Mouse (Mus musculus): ENCODE measurements at regions not wholly inside any gene's neighbourhood (a gene's known extent, or its start where the extent isn't known, plus 50 kb on each side); places are given as distances from the start of the nearest gene placed in this dataset.

DNA sequence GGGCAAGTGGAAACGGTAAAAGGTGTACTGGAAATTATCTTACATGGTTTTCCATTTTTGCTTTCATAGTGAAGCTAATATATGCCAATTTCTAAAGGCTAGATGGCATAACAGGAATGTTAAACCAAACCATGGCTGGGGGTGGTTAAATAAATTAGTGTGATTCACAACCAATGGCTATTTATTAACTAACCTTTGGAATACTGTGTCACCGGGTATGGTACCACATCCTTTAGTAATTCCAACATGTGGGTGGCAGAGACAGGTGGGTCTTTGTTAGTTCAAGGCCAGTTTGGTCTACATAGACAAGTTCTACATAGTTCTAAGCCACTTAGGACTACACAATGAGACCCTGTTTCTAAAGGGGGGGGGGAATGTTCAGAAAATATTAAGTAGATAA lies 179.8 kb upstream of the Plxnc1 start:
- Histone ChIP-seq H3K9me3 (no peaks in the 10 kb centered on the region), H3K27me3 (no peaks in the 10 kb centered on the region), H3K9ac (replicated peaks) (no peak overlapping the region), H3K4me2 (no peak overlapping the region), H3K4me3 (replicated peaks) (no peak overlapping the region), H3K27ac (no peak overlapping the region), H3K36me3 (no peaks in the 10 kb centered on the region), H3K4me1 (replicated peaks) (no peaks in the 10 kb centered on the region)
- 94% methylated on average over 2 of the region's 2 CpGs for WGBS
- no peak for ATAC-seq (ENCODE audit: insufficient number of reproducible peaks, insufficient read depth, low FRiP score, low TSS enrichment, low read depth)

DNA sequence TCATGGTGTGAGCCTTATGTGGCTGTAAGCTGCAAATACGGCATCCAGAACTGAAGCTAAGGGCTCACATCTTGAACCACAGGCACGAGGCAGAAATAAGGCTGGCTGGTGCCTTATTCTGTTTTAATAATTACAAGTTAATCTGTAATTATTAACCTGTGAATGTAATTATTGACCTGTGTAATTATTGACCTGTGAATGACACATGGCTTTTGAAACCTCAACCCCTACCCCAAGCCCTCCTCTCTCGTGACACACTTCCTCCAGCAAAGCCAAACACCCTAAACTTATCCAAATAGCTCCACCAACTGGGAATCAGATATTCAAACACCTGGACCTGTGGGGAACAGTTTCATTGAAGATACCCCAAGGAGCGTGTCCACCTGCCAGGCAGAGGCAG lies 175.4 kb upstream of the Plxnc1 start:
- Histone ChIP-seq H3K4me2 (no peak overlapping the region), H3K9me3 (no peaks in the 10 kb centered on the region), H3K4me3 (replicated peaks) (no peak overlapping the region), H3K4me1 (replicated peaks) (peaks cover 25% of the 10 kb centered on the region), H3K27ac (no peak overlapping the region), H3K36me3 (no peaks in the 10 kb centered on the region), H3K9ac (replicated peaks) (no peak overlapping the region), H3K27me3 (no peaks in the 10 kb centered on the region; the same call in 1 of the 2 replicates)
- ATAC-seq (ENCODE audit: insufficient number of reproducible peaks, insufficient read depth, low FRiP score, low TSS enrichment, low read depth): no peak
- WGBS: 86% methylated on average over 4 of the region's 4 CpGs

GRCm38 (mm10) chr10:95118786-95119351 lies 174.2 kb upstream of the Plxnc1 start:
- Histone ChIP-seq H3K4me1 (replicated peaks) (peaks cover 25% of the 10 kb centered on the region), H3K9me3 (no peaks in the 10 kb centered on the region), H3K27ac (peak overlapping the region; percentile 50; the same call in 1 of the 2 replicates), H3K27me3 (no peaks in the 10 kb centered on the region; the same call in 1 of the 2 replicates), H3K4me2 (peak overlapping the region; percentile 15; the same call in 1 of the 2 replicates), H3K9ac (replicated peaks) (no peak overlapping the region), H3K36me3 (no peaks in the 10 kb centered on the region), H3K4me3 (replicated peaks) (no peak overlapping the region)
- no peak for ATAC-seq (ENCODE audit: insufficient number of reproducible peaks, insufficient read depth, low FRiP score, low TSS enrichment, low read depth)
- 45% methylated on average over 8 of the region's 8 CpGs for WGBS

DNA sequence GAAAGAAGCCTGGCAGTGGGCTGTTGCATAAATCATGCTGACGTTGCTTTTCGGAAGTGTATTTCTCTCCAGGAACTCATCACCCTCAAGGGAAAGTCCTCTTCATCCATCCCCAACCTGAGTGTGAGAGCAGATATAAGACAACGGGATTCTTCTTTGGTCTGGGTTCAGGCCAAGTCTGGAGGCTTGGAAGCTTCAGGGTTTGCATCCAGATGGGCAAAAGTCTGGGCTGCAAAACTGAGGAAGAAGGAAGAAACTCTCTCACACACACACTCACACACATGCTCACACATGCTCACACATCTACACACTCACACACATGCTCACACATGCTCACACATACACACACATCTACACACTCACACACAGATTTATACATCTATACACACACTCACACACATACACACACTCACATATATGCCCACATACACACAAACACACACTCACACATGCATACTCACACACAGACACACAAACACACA lies 173.1 kb upstream of the Plxnc1 start:
- no peaks in the 10 kb centered on the region for H3K36me3 ChIP-seq
- no peaks in the 10 kb centered on the region for H3K9me3 ChIP-seq
- H3K4me2 ChIP-seq: no peak overlapping the region
- peak overlapping the region; percentile 53; the same call in 1 of the 2 replicates for H3K27ac ChIP-seq
- no peak overlapping the region for H3K9ac ChIP-seq (replicated peaks)
- H3K27me3 ChIP-seq: no peaks in the 10 kb centered on the region; the same call in 1 of the 2 replicates
- H3K4me1 ChIP-seq (replicated peaks): peaks cover 33% of the 10 kb centered on the region
- 43% methylated on average over 3 of the region's 3 CpGs for WGBS
- no peak overlapping the region for H3K4me3 ChIP-seq (replicated peaks)
- no peak for ATAC-seq (ENCODE audit: insufficient number of reproducible peaks, insufficient read depth, low FRiP score, low TSS enrichment, low read depth)

DNA sequence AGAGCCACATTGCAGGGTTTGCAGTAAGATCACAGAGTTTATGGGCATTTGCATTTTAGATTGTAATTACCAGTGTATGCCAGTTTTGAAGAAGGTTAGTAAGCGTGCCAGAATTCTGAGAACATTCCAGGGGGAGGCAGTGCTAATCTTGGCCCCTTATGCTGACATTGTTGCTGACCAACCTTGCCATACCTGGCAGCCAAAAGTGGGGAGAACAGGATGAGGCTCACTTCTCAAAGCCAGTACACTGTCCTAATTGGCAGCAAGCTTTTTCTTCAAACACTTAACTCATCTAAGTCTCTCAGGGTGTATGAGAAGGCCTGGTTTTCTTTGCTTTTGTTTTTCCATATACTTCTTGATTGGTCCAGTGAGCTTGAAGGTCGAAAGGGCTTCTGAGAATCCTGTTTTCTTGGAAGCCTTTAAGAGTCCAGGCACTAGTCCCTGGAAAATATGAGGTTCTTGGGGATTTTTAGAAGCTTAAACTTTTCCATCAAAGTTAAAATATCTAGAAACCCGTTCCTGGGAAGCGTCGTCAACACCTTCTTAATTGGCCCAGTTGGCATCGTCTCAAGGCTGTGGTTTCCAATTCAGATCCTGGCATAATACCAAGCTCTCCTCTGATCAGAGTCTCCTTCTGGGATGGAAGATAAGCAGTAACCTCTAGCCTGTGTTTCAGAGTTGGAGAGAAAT lies 172.6 kb upstream of the Plxnc1 start:
- Histone ChIP-seq H3K36me3 (no peaks in the 10 kb centered on the region), H3K4me1 (replicated peaks) (peaks cover 39% of the 10 kb centered on the region), H3K9ac (replicated peaks) (no peak overlapping the region), H3K27me3 (no peaks in the 10 kb centered on the region; the same call in 1 of the 2 replicates), H3K4me2 (no peak overlapping the region), H3K27ac (peak overlapping the region; percentile 41; the same call in 1 of the 2 replicates), H3K9me3 (no peaks in the 10 kb centered on the region), H3K4me3 (replicated peaks) (no peak overlapping the region)
- WGBS: 55% methylated on average over 6 of the region's 6 CpGs
- ATAC-seq (ENCODE audit: insufficient number of reproducible peaks, insufficient read depth, low FRiP score, low TSS enrichment, low read depth): no peak

GRCm38 (mm10) chr10:95116579-95117011 lies 172.0 kb upstream of the Plxnc1 start:
- ATAC-seq (ENCODE audit: insufficient number of reproducible peaks, insufficient read depth, low FRiP score, low TSS enrichment, low read depth): no peak
- Histone ChIP-seq H3K27me3 (no peaks in the 10 kb centered on the region; the same call in 1 of the 2 replicates), H3K9ac (replicated peaks) (no peak overlapping the region), H3K4me2 (no peak overlapping the region), H3K4me1 (replicated peaks) (peaks cover 41% of the 10 kb centered on the region), H3K9me3 (no peaks in the 10 kb centered on the region), H3K4me3 (replicated peaks) (no peak overlapping the region), H3K36me3 (no peaks in the 10 kb centered on the region), H3K27ac (peak overlapping the region; percentile 41; the same call in 1 of the 2 replicates)
- WGBS: 56% methylated on average over 3 of the region's 3 CpGs

DNA sequence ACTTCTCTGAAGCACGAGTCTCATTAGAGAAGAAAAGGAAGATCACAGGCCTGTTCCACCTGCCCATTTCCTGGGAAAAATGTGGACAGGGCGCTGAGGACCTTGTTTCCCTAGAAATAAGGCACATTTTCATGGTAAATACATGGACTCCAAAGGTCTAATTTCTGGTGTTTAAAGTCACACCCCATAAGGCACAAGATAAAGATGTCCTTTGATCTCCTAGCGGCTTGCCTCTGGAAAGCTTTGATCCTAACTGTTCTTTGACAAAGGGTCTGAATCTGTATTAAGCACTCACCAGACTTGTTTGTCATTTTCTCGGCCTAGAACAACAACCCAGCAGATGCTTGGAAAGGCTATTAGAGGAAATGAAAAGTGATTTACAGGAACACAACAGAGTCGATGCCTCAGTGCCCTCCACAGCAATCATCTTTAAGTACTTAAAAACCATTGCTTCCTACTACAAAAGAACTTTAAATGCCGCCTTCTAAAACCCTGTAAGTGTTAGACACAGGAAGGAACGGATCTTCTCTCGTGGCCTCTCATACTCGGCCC lies 168.3 kb upstream of the Plxnc1 start:
- peaks cover 30% of the 10 kb centered on the region for H3K4me1 ChIP-seq (replicated peaks)
- no peak overlapping the region for H3K4me2 ChIP-seq
- no peaks in the 10 kb centered on the region for H3K36me3 ChIP-seq
- no peak for ATAC-seq (ENCODE audit: insufficient number of reproducible peaks, insufficient read depth, low FRiP score, low TSS enrichment, low read depth)
- 0 out of 2 replicates have a peak, but pooled peaks cover 4% of the 10 kb centered on the region for H3K9me3 ChIP-seq
- no peak overlapping the region for H3K4me3 ChIP-seq (replicated peaks)
- no peaks in the 10 kb centered on the region; the same call in 1 of the 2 replicates for H3K27me3 ChIP-seq
- WGBS: 12% methylated on average over 9 of the region's 9 CpGs
- H3K27ac ChIP-seq: 0 out of 2 replicates have a peak overlapping the region, but pooled peaks have one; percentile 7
- no peak overlapping the region for H3K9ac ChIP-seq (replicated peaks)

- WGBS: 44% methylated on average over 14 of the region's 14 CpGs
- H3K27me3 ChIP-seq: no peaks in the 10 kb centered on the region; the same call in 1 of the 2 replicates
- no peak overlapping the region for H3K4me3 ChIP-seq (replicated peaks)
- 0 out of 2 replicates have a peak, but pooled peaks cover 4% of the 10 kb centered on the region for H3K9me3 ChIP-seq
- ATAC-seq (ENCODE audit: insufficient number of reproducible peaks, insufficient read depth, low FRiP score, low TSS enrichment, low read depth): peak; percentile 56; the same call in 1 of the 2 replicates
- peaks cover 33% of the 10 kb centered on the region for H3K4me1 ChIP-seq (replicated peaks)
- no peak overlapping the region for H3K4me2 ChIP-seq
- no peak overlapping the region for H3K27ac ChIP-seq
- H3K36me3 ChIP-seq: no peaks in the 10 kb centered on the region
- no peak overlapping the region for H3K9ac ChIP-seq (replicated peaks)
These were observed 167.7 kb upstream of the Plxnc1 start for GRCm38 (mm10) chr10:95112231-95112774.

GRCm38 (mm10) chr10:95110786-95111185 lies 166.2 kb upstream of the Plxnc1 start:
- WGBS: 89% methylated on average over 21 of the region's 21 CpGs
- peaks cover 30% of the 10 kb centered on the region for H3K4me1 ChIP-seq (replicated peaks)
- H3K27me3 ChIP-seq: no peaks in the 10 kb centered on the region; the same call in 1 of the 2 replicates
- no peaks in the 10 kb centered on the region for H3K36me3 ChIP-seq
- no peak overlapping the region for H3K9ac ChIP-seq (replicated peaks)
- no peak for ATAC-seq (ENCODE audit: insufficient number of reproducible peaks, insufficient read depth, low FRiP score, low TSS enrichment, low read depth)
- no peak overlapping the region for H3K4me3 ChIP-seq (replicated peaks)
- H3K4me2 ChIP-seq: no peak overlapping the region
- H3K27ac ChIP-seq: no peak overlapping the region
- 0 out of 2 replicates have a peak, but pooled peaks cover 4% of the 10 kb centered on the region for H3K9me3 ChIP-seq

DNA sequence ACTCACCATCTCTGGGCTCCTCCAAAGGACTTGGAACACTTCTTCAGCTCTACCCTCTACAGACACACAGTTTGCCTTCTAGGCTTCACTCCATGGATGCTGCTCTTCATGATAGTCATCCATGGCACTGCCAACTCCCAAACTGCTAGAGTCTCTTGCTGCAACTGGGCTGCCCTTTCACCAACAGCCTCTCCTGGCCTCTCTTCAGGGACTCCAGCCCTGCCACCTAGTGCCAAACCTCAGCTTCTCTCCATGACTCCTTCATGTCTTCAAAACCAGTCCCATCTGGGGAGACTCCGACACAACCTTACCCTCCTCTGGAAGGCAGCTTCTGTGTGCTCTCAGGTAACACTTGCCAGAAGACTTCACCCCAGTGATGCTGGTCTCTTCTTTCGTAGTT lies 164.9 kb upstream of the Plxnc1 start:
- H3K9me3 ChIP-seq: 0 out of 2 replicates have a peak, but pooled peaks cover 4% of the 10 kb centered on the region
- no peaks in the 10 kb centered on the region for H3K27me3 ChIP-seq
- H3K27ac ChIP-seq: no peak overlapping the region
- ATAC-seq (ENCODE audit: insufficient number of reproducible peaks, insufficient read depth, low FRiP score, low TSS enrichment, low read depth): no peak
- H3K4me2 ChIP-seq: no peak overlapping the region
- H3K36me3 ChIP-seq: no peaks in the 10 kb centered on the region
- H3K9ac ChIP-seq (replicated peaks): no peak overlapping the region
- peaks cover 30% of the 10 kb centered on the region for H3K4me1 ChIP-seq (replicated peaks)
- WGBS: 83% methylated on average over 2 of the region's 2 CpGs
- no peak overlapping the region for H3K4me3 ChIP-seq (replicated peaks)
